Mouse (Mus musculus) liver, embryonic 12.5 days (tissue): Measurements from ENCODE around the gene Dcaf12l2. TPM values are rescaled to one million over a fixed set of nuclear protein-coding genes. Genes with fewer than 3 reads are reported as not detected.
A peak's percentile ranks its signal among the peaks of the same experiment; 100 is the strongest.

Source experiments
- ATAC-seq: fragments of 200-750 bp; cut with Nextera tagmentation; 2 replicates; pipeline ENCODE4 v1.8.0; 2017; ENCODE audit warnings: moderate number of reproducible peaks, mild to moderate bottlenecking, moderate library complexity
- H3K27ac ChIP-seq: fragments of 300-500 bp; sonication (generic); 2 replicates; pipeline ENCODE4 v1.5.1; 2016; ENCODE audit warnings: mild to moderate bottlenecking
- H3K27me3 ChIP-seq: fragments of 300-500 bp; sonication (generic); replicated peaks from 2 replicates; pipeline ENCODE4 v1.6.1; 2016; ENCODE audit warnings: mild to moderate bottlenecking, moderate library complexity
- H3K36me3 ChIP-seq: fragments of 300-500 bp; sonication (generic); 2 replicates; pipeline ENCODE4 v1.6.1; 2016; ENCODE audit warnings: mild to moderate bottlenecking, moderate library complexity
- H3K4me1 ChIP-seq: fragments of 300-500 bp; sonication (generic); 2 replicates; pipeline ENCODE4 v1.6.1; 2016
- H3K4me2 ChIP-seq: fragments of 300-500 bp; sonication (generic); 2 replicates; pipeline ENCODE4 v1.6.1; 2016; ENCODE audit warnings: mild to moderate bottlenecking, moderate library complexity
- H3K4me3 ChIP-seq: fragments of 300-500 bp; sonication (generic); 2 replicates; pipeline ENCODE4 v1.5.1; 2016; ENCODE audit warnings: mild to moderate bottlenecking, moderate library complexity
- H3K9ac ChIP-seq: fragments of 300-500 bp; sonication (generic); 2 replicates; pipeline ENCODE4 v1.6.1; 2016; ENCODE audit warnings: mild to moderate bottlenecking, moderate library complexity
- H3K9me3 ChIP-seq: fragments of 300-500 bp; sonication (generic); replicated peaks from 2 replicates; pipeline ENCODE4 v1.6.1; 2016; ENCODE audit warnings: mild to moderate bottlenecking, moderate library complexity
- WGBS: fragments of 180-500 bp; shearing (Covaris S2); methylation state at CpG from one replicate; pipeline ENCODE4 v1.1.7; 2016; ENCODE audit not compliant: insufficient replicate concordance; 5-methylcytosine and 5-hydroxymethylcytosine counted together
- polyA plus RNA-seq: library from polyadenylated mRNA; unstranded; fragments of >200 nt; fragmentation: Nextera tagmentation; extraction: Ambion mirVana; gene quantifications from 2 replicates; pipeline ENCODE4 v1.2.1, GENCODE M21; 2016

The Dcaf12l2 gene
- polyA plus RNA-seq = 0.29 and 0.41 TPM in 2 replicates

- no peaks in the 10 kb centered on the region for H3K4me1 ChIP-seq
- H3K9ac ChIP-seq = no peak within 1 kb of the TSS
- ATAC-seq = no peak
- WGBS = 8% methylated on average over 42 of the region's 57 CpGs
- H3K36me3 ChIP-seq = no peaks in the 10 kb centered on the region
- H3K27me3 ChIP-seq = no peaks in the 10 kb centered on the region
- peak within 1 kb of the TSS; percentile 55 for H3K4me2 ChIP-seq
- no peak within 1 kb of the TSS for H3K27ac ChIP-seq
- peak within 1 kb of the TSS; percentile 28 for H3K4me3 ChIP-seq
- no peaks in the 10 kb centered on the region for H3K9me3 ChIP-seq
These were observed at the start of gene Dcaf12l2 for GRCm38 (mm10) chrX:44367646-44368521. TSS of gene Dcaf12l2 (minus strand) at chrX:44368342.

- Histone ChIP-seq H3K27ac (no peak overlapping the region), H3K4me3 (no peak overlapping the region; the same call in 1 of the 2 replicates), H3K36me3 (no peaks in the 10 kb centered on the region), H3K4me2 (peak overlapping the region; percentile 55), H3K9ac (no peak overlapping the region), H3K27me3 (no peaks in the 10 kb centered on the region), H3K9me3 (no peaks in the 10 kb centered on the region), H3K4me1 (no peaks in the 10 kb centered on the region)
- ATAC-seq = no peak
- 59% methylated on average over 14 of the region's 14 CpGs for WGBS
These were observed 879 bp downstream of the Dcaf12l2 start for GRCm38 (mm10) chrX:44367280-44367645.
